Mouse (Mus musculus) hindbrain, embryonic 14.5 days (tissue): ENCODE measurements around the gene Gm21094. TPM values are rescaled to one million over a fixed set of nuclear protein-coding genes. Genes with fewer than 3 reads are reported as not detected.
"Not testable (repeated sequence)": the region's sequence is repeated elsewhere in the genome, so short reads cannot be mapped to it uniquely, and the experiment has no call there.

Experiments
- ATAC-seq: fragments of 200-750 bp; cut with Nextera tagmentation; 2 replicates; pipeline ENCODE4 v1.8.0; 2017; ENCODE audit warnings: moderate number of reproducible peaks, mild to moderate bottlenecking, moderate TSS enrichment, moderate library complexity; ENCODE audit not compliant: low FRiP score
- DNase-seq: peaks from one replicate; pipeline ENCODE4 v3.0.0-alpha.2; 2015; ENCODE audit warnings: low spot score
- H3K27ac ChIP-seq: fragments of 300-500 bp; sonication (generic); 2 replicates; pipeline ENCODE4 v1.5.1; 2014; ENCODE audit warnings: mild to moderate bottlenecking, moderate library complexity
- H3K27me3 ChIP-seq: fragments of 300-500 bp; sonication (generic); 2 replicates; pipeline ENCODE4 v1.6.1; 2014; ENCODE audit warnings: mild to moderate bottlenecking, low read length, mixed read lengths; ENCODE audit not compliant: control insufficient read depth, insufficient read depth
- H3K36me3 ChIP-seq: fragments of 300-500 bp; sonication (generic); replicated peaks from 2 replicates; pipeline ENCODE4 v1.6.1; 2014; ENCODE audit not compliant: control insufficient read depth, insufficient read depth
- H3K4me1 ChIP-seq: fragments of 300-500 bp; sonication (generic); replicated peaks from 2 replicates; pipeline ENCODE4 v1.6.1; 2014; ENCODE audit warnings: antibody characterized with exemption, low read length, mixed read lengths; ENCODE audit not compliant: control insufficient read depth, insufficient read depth
- H3K4me2 ChIP-seq: fragments of 300-500 bp; sonication (generic); replicated peaks from 2 replicates; pipeline ENCODE4 v1.6.1; 2014; ENCODE audit warnings: mild to moderate bottlenecking, moderate library complexity
- H3K4me3 ChIP-seq: fragments of 300-500 bp; sonication (generic); replicated peaks from 2 replicates; pipeline ENCODE4 v1.5.1; 2014; ENCODE audit warnings: mild to moderate bottlenecking, low read length
- H3K9ac ChIP-seq: fragments of 300-500 bp; sonication (generic); 2 replicates; pipeline ENCODE4 v1.6.1; 2014
- H3K9me3 ChIP-seq: fragments of 300-500 bp; sonication (generic); 2 replicates; pipeline ENCODE4 v1.6.1; 2016; ENCODE audit warnings: low read length; ENCODE audit not compliant: control insufficient read depth
- WGBS: fragments of 180-500 bp; shearing (Covaris S2); extraction: QIAGEN DNeasy Blood & Tissue Kit; methylation state at CpG from one replicate; pipeline ENCODE4 v1.1.7; 2014; 5-methylcytosine and 5-hydroxymethylcytosine counted together
- polyA plus RNA-seq: library from polyadenylated mRNA; unstranded; fragments of >200 nt; fragmentation: Nextera tagmentation; extraction: Ambion mirVana; gene quantifications from 2 replicates; pipeline ENCODE4 v1.2.1, GENCODE M21; 2014

The Gm21094 gene
- not detected in 2 replicates for polyA plus RNA-seq

DNA sequence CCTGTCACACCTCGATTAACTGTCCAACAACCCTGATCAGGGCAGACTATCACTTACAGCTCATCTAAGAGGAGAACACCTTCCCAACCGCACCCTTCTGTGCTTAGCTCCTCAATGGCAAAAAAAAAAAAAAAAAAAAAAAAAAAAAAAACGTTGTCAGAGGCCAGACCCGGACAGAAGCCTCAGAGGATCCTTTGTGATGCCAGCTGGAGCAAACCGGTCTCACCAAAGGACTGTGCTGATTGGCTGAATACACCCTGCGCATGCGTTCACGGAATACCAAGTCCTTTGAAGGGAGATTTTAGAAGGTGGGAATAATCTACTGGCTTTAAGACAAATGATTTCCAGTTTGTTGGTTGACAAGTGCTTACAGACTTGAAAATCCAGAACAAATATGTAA is at the start of gene Gm21094:
Gm21094 (minus strand) TSS at position 101 of the 400 bp plus-strand sequence.
- no CpG with 5 or more reads among the region's 8 CpGs for WGBS
- ATAC-seq, result not testable (repeated sequence)

More for the DNA sequence above, at the start of gene Gm21094:
- H3K4me3 ChIP-seq, H3K27me3 ChIP-seq, H3K4me1 ChIP-seq, H3K4me2 ChIP-seq, H3K27ac ChIP-seq, H3K9ac ChIP-seq, H3K9me3 ChIP-seq, DNase-seq, H3K36me3 ChIP-seq: not testable (repeated sequence)
